Mouse (Mus musculus) heart, embryonic 15.5 days (tissue): Measurements from ENCODE around the gene Fry. TPM values are rescaled to one million over a fixed set of nuclear protein-coding genes. Genes with fewer than 3 reads are reported as not detected.
A peak's percentile ranks its signal among the peaks of the same experiment; 100 is the strongest.
"Not testable (repeated sequence)": the region's sequence is repeated elsewhere in the genome, so short reads cannot be mapped to it uniquely, and the experiment has no call there.

Source experiments
- ATAC-seq: fragments of 200-750 bp; cut with Nextera tagmentation; replicated peaks from 2 replicates; pipeline ENCODE4 v1.8.0; 2017; ENCODE audit warnings: low read depth, moderate TSS enrichment; ENCODE audit not compliant: insufficient number of reproducible peaks, insufficient read depth, low FRiP score
- H3K27ac ChIP-seq: fragments of 300-500 bp; sonication (generic); 2 replicates; pipeline ENCODE4 v1.5.1; 2015; ENCODE audit warnings: mild to moderate bottlenecking, inconsistent platforms
- H3K27me3 ChIP-seq: fragments of 300-500 bp; sonication (generic); 2 replicates; pipeline ENCODE4 v1.6.1; 2015; ENCODE audit warnings: inconsistent platforms
- H3K36me3 ChIP-seq: fragments of 300-500 bp; sonication (generic); 2 replicates; pipeline ENCODE4 v1.6.1; 2015; ENCODE audit warnings: mild to moderate bottlenecking, inconsistent platforms
- H3K4me1 ChIP-seq: fragments of 300-500 bp; sonication (generic); replicated peaks from 2 replicates; pipeline ENCODE4 v1.6.1; 2015; ENCODE audit warnings: inconsistent platforms
- H3K4me2 ChIP-seq: fragments of 300-500 bp; sonication (generic); 2 replicates; pipeline ENCODE4 v1.6.1; 2015; ENCODE audit warnings: inconsistent platforms, mild to moderate bottlenecking, moderate library complexity
- H3K4me3 ChIP-seq: fragments of 300-500 bp; sonication (generic); 2 replicates; pipeline ENCODE4 v1.5.1; 2015; ENCODE audit warnings: mild to moderate bottlenecking, inconsistent platforms
- H3K9ac ChIP-seq: fragments of 300-500 bp; sonication (generic); 2 replicates; pipeline ENCODE4 v1.6.1; 2015; ENCODE audit warnings: mild to moderate bottlenecking, inconsistent platforms
- H3K9me3 ChIP-seq: fragments of 300-500 bp; sonication (generic); replicated peaks from 2 replicates; pipeline ENCODE4 v1.6.1; 2016; ENCODE audit warnings: inconsistent platforms
- WGBS: fragments of 180-500 bp; shearing (Covaris S2); methylation state at CpG from one replicate; pipeline ENCODE4 v1.1.7; 2015; ENCODE audit warnings: mixed read lengths; 5-methylcytosine and 5-hydroxymethylcytosine counted together
- polyA plus RNA-seq: library from polyadenylated mRNA; unstranded; fragments of >200 nt; fragmentation: Nextera tagmentation; extraction: Ambion mirVana; gene quantifications from 2 replicates; pipeline ENCODE4 v1.2.1, GENCODE M21; 2015

Gene Fry
- polyA plus RNA-seq, 1 experiment from 2014 or later = 30.3 TPM

- H3K9ac ChIP-seq, H3K27ac ChIP-seq, H3K27me3 ChIP-seq, H3K4me2 ChIP-seq, ATAC-seq, H3K9me3 ChIP-seq, H3K4me1 ChIP-seq, H3K4me3 ChIP-seq: not testable (repeated sequence)
- WGBS = 92% methylated on average over 4 of the region's 4 CpGs
- H3K36me3 ChIP-seq = peaks cover 39% of the 10 kb centered on the region
These were observed 373.2 kb downstream of the Fry start for GRCm38 (mm10) chr5:150491573-150492173.

- 50% methylated on average over 6 of the region's 6 CpGs for WGBS
- Histone ChIP-seq H3K9ac (no peak overlapping the region), H3K36me3 (peaks cover 43% of the 10 kb centered on the region)
These were observed 377.3 kb downstream of the Fry start for GRCm38 (mm10) chr5:150495792-150496191.

GRCm38 (mm10) chr5:150510451-150511225, 392.2 kb downstream of the Fry start:
- no peak for ATAC-seq
- no peaks in the 10 kb centered on the region for H3K9me3 ChIP-seq
- no peaks in the 10 kb centered on the region for H3K36me3 ChIP-seq
- WGBS = 74% methylated on average over 6 of the region's 6 CpGs
- no peaks in the 10 kb centered on the region for H3K4me1 ChIP-seq
- no peak overlapping the region for H3K4me2 ChIP-seq
- H3K27me3 ChIP-seq = no peaks in the 10 kb centered on the region
- no peak overlapping the region for H3K4me3 ChIP-seq
- H3K27ac ChIP-seq = no peak overlapping the region
- no peak overlapping the region for H3K9ac ChIP-seq

More at GRCm38 (mm10) chr5:150495792-150496191, 377.3 kb downstream of the Fry start:
- ATAC-seq = no peak
- Histone ChIP-seq H3K4me1 (no peaks in the 10 kb centered on the region), H3K4me2 (no peak overlapping the region), H3K27me3 (no peaks in the 10 kb centered on the region), H3K9me3 (no peaks in the 10 kb centered on the region), H3K4me3 (no peak overlapping the region), H3K27ac (no peak overlapping the region)

- ATAC-seq = no peak
- 72% methylated on average over 4 of the region's 4 CpGs for WGBS
- H3K4me2 ChIP-seq = no peak overlapping the region
- no peaks in the 10 kb centered on the region for H3K36me3 ChIP-seq
- H3K9me3 ChIP-seq = no peaks in the 10 kb centered on the region
- H3K4me1 ChIP-seq = no peaks in the 10 kb centered on the region
- H3K9ac ChIP-seq = no peak overlapping the region
- no peak overlapping the region for H3K27ac ChIP-seq
- no peaks in the 10 kb centered on the region for H3K27me3 ChIP-seq
- no peak overlapping the region for H3K4me3 ChIP-seq
These were observed 394.8 kb downstream of the Fry start for GRCm38 (mm10) chr5:150513264-150513663.

- Histone ChIP-seq H3K27me3 (no peaks in the 10 kb centered on the region), H3K4me2 (no peak overlapping the region), H3K9ac (no peak overlapping the region), H3K4me1 (no peaks in the 10 kb centered on the region), H3K4me3 (no peak overlapping the region), H3K36me3 (no peaks in the 10 kb centered on the region), H3K27ac (no peak overlapping the region), H3K9me3 (no peaks in the 10 kb centered on the region)
- WGBS = 62% methylated on average over 1 of the region's 1 CpGs
- ATAC-seq = no peak
These were observed 395.6 kb downstream of the Fry start for GRCm38 (mm10) chr5:150514027-150514426.

- no peak for ATAC-seq
- WGBS = 54% methylated on average over 4 of the region's 4 CpGs
- Histone ChIP-seq H3K9me3 (no peaks in the 10 kb centered on the region), H3K27ac (no peak within 1 kb of the TSS), H3K27me3 (no peaks in the 10 kb centered on the region), H3K4me3 (no peak within 1 kb of the TSS), H3K36me3 (no peaks in the 10 kb centered on the region), H3K9ac (peak within 1 kb of the TSS; percentile 9; the same call in 1 of the 2 replicates), H3K4me2 (no peak within 1 kb of the TSS), H3K4me1 (peaks cover 2% of the 10 kb centered on the region; the same call in 1 of the 2 replicates)
These were observed 399.6 kb downstream of the Fry start, which contains the start of gene Zar1l for GRCm38 (mm10) chr5:150518064-150518463. Gene Zar1l (minus strand): TSS chr5:150518164.

- WGBS = 91% methylated on average over 1 of the region's 1 CpGs
- Histone ChIP-seq H3K4me1 (peaks cover 12% of the 10 kb centered on the region), H3K4me2 (no peak overlapping the region), H3K27me3 (no peaks in the 10 kb centered on the region), H3K4me3 (no peak overlapping the region), H3K9ac (no peak overlapping the region), H3K9me3 (no peaks in the 10 kb centered on the region), H3K36me3 (no peaks in the 10 kb centered on the region), H3K27ac (no peak overlapping the region)
- ATAC-seq = no peak
These were observed 401.1 kb downstream of the Fry start for GRCm38 (mm10) chr5:150519551-150519950.

- no peaks in the 10 kb centered on the region for H3K36me3 ChIP-seq
- H3K4me2 ChIP-seq = peak within 1 kb of the TSS; percentile 78
- H3K9me3 ChIP-seq = no peaks in the 10 kb centered on the region
- H3K27me3 ChIP-seq = no peaks in the 10 kb centered on the region
- 6% methylated on average over 63 of the region's 63 CpGs for WGBS
- peaks cover 12% of the 10 kb centered on the region for H3K4me1 ChIP-seq
- ATAC-seq = peak; percentile 93
- peak within 1 kb of the TSS; percentile 91 for H3K9ac ChIP-seq
- H3K27ac ChIP-seq = peak within 1 kb of the TSS; percentile 75
- peak within 1 kb of the TSS; percentile 92 for H3K4me3 ChIP-seq
These were observed 403.8 kb downstream of the Fry start, which contains the start of gene Brca2 for GRCm38 (mm10) chr5:150521937-150522866. Gene Brca2 (plus strand): TSS chr5:150522630.

GRCm38 (mm10) chr5:150522867-150523234, 404.4 kb downstream of the Fry start:
- Histone ChIP-seq H3K27ac (peak overlapping the region; percentile 75), H3K36me3 (no peaks in the 10 kb centered on the region), H3K4me2 (peak overlapping the region; percentile 78), H3K4me3 (peak overlapping the region; percentile 92), H3K4me1 (peaks cover 12% of the 10 kb centered on the region), H3K9ac (peak overlapping the region; percentile 91), H3K9me3 (no peaks in the 10 kb centered on the region), H3K27me3 (no peaks in the 10 kb centered on the region)
- 6% methylated on average over 11 of the region's 11 CpGs for WGBS
- ATAC-seq = no peak

GRCm38 (mm10) chr5:150525239-150525638, 406.8 kb downstream of the Fry start:
- WGBS = 83% methylated on average over 2 of the region's 2 CpGs
- H3K4me1 ChIP-seq = peaks cover 12% of the 10 kb centered on the region
- no peak overlapping the region for H3K4me3 ChIP-seq
- H3K9ac ChIP-seq = no peak overlapping the region
- H3K27me3 ChIP-seq = no peaks in the 10 kb centered on the region
- no peaks in the 10 kb centered on the region for H3K9me3 ChIP-seq
- ATAC-seq = no peak
- no peak overlapping the region for H3K27ac ChIP-seq
- H3K4me2 ChIP-seq = no peak overlapping the region
- H3K36me3 ChIP-seq = no peaks in the 10 kb centered on the region

- Histone ChIP-seq H3K9me3 (no peaks in the 10 kb centered on the region), H3K4me2 (no peak overlapping the region), H3K9ac (no peak overlapping the region), H3K4me3 (no peak overlapping the region), H3K27ac (no peak overlapping the region), H3K27me3 (no peaks in the 10 kb centered on the region), H3K4me1 (no peaks in the 10 kb centered on the region), H3K36me3 (peaks cover 28% of the 10 kb centered on the region)
- ATAC-seq = no peak
- WGBS = 98% methylated on average over 1 of the region's 1 CpGs
These were observed 422.9 kb downstream of the Fry start for GRCm38 (mm10) chr5:150541302-150541701.
